Mouse (Mus musculus) kidney, adult 2 months (tissue): Measurements from ENCODE around the gene Tufm. TPM values are rescaled to one million over a fixed set of nuclear protein-coding genes. Genes with fewer than 3 reads are reported as not detected.
A peak's percentile ranks its signal among the peaks of the same experiment; 100 is the strongest.

Source experiments
- DNase-seq: peaks from one replicate; pipeline ENCODE4 v3.0.0; 2021
- H3K27ac ChIP-seq: fragments of 200-500 bp; 2 replicates; pipeline ENCODE4 v1.5.1; 2012; ENCODE audit warnings: low read depth, low read length, control low read depth, inconsistent platforms; ENCODE audit not compliant: insufficient read depth
- H3K27me3 ChIP-seq: fragments of 200-500 bp; replicated peaks from 2 replicates; pipeline ENCODE4 v1.6.1; 2012; ENCODE audit warnings: mild to moderate bottlenecking, moderate library complexity, low read length, inconsistent platforms; ENCODE audit not compliant: control insufficient read depth, insufficient read depth
- H3K36me3 ChIP-seq: fragments of 200-500 bp; 2 replicates; pipeline ENCODE4 v1.6.1; 2012; ENCODE audit warnings: mild to moderate bottlenecking, moderate library complexity, low read length, inconsistent platforms; ENCODE audit not compliant: control insufficient read depth, insufficient read depth
- H3K4me1 ChIP-seq: fragments of 200-500 bp; 2 replicates; pipeline ENCODE4 v1.6.1; 2011; ENCODE audit warnings: low read length; ENCODE audit not compliant: control insufficient read depth, insufficient read depth
- H3K4me3 ChIP-seq: fragments of 200-500 bp; 2 replicates; pipeline ENCODE4 v1.5.1; 2011; ENCODE audit warnings: mild to moderate bottlenecking, low read depth, low read length, control low read depth; ENCODE audit not compliant: insufficient read depth
- CTCF ChIP-seq: fragments of 200-500 bp; conservative IDR thresholded peaks from 2 replicates; pipeline ENCODE4 v1.5.1; 2011; ENCODE audit warnings: low read depth, mild to moderate bottlenecking, control low read depth, low read length, moderate library complexity, mixed read lengths; ENCODE audit not compliant: insufficient read depth, insufficient read length
- POLR2A ChIP-seq: fragments of 200-500 bp; IDR thresholded peaks from one replicate; pipeline ENCODE4 v1.6.1; 2011; ENCODE audit warnings: low read depth, low read length, control low read depth
- WGBS: fragments of 180-500 bp; shearing (Covaris S2); methylation state at CpG from one replicate; pipeline ENCODE4 v1.1.7; 2018; 5-methylcytosine and 5-hydroxymethylcytosine counted together
- polyA plus RNA-seq: library from polyadenylated mRNA; depleted of rRNA; stranded (reverse); fragments of >200 nt; gene quantifications from 2 replicates; pipeline ENCODE4 v1.2.3, GENCODE M21; 2012; rRNA removed

Tufm gene
- 219 and 227 TPM in 2 replicates for polyA plus RNA-seq

DNA sequence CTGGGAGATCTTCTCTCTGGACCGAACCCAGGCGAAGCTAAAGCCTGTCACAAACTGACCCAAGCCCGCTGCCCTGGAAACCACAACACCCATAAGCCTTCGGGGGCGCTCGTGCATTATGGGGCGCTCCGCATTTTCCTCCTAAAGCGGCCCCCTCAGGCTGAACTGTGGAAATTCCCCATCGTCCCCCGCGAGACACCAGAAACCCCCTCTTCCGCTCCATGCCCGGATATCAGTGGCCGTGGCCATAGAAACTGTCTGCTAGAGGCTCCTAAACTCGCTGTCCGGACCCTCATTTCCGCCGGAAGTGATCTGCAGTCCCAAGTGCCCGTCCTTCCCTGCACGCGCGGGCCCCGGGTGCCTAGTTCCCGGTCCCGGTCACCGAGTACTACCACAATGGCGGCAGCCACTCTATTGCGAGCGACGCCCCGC lies at the start of gene Tufm:
Gene Tufm (plus strand): TSS at position 310 of the 432 bp plus-strand sequence.
- peak within 1 kb of the TSS; percentile 91 for H3K4me3 ChIP-seq
- H3K27me3 ChIP-seq: no peaks in the 10 kb centered on the region
- peak within 1 kb of the TSS; percentile 88 for H3K27ac ChIP-seq
- under 1% methylated on average over 32 of the region's 32 CpGs for WGBS
- peak; percentile 98 for DNase-seq
- H3K36me3 ChIP-seq: peaks cover 4% of the 10 kb centered on the region; the same call in 1 of the 2 replicates
- peaks cover 4% of the 10 kb centered on the region; the same call in 1 of the 2 replicates for H3K4me1 ChIP-seq
- no peak; the same call in 1 of the 2 replicates for TF ChIP-seq CTCF
- no peak for TF ChIP-seq POLR2A

DNA sequence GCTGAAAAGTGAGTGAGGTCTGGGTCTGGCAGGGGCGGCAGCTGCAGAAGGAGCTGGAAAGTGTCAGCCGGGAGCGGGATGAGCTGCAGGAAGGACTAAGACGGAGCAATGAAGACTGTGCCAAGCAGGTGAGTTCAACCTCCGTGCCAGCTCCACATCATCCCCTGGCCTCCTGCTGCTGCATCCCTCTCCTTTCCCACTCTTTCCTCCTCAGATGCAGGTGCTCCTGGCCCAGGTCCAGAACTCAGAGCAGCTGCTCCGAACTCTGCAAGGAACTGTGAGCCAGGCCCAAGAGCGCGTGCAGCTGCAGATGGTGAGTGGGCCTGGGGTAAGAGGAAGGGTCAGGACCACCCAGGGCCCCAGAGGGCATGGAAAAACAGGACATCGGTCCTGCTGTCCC lies 47.0 kb upstream of the Tufm start:
- Histone ChIP-seq H3K4me3 (no peak overlapping the region), H3K36me3 (peaks cover 5% of the 10 kb centered on the region), H3K27me3 (no peaks in the 10 kb centered on the region), H3K4me1 (no peaks in the 10 kb centered on the region), H3K27ac (no peak overlapping the region)
- no peak for TF ChIP-seq POLR2A
- TF ChIP-seq CTCF: no peak
- DNase-seq: no peak
- 85% methylated on average over 9 of the region's 9 CpGs for WGBS

DNA sequence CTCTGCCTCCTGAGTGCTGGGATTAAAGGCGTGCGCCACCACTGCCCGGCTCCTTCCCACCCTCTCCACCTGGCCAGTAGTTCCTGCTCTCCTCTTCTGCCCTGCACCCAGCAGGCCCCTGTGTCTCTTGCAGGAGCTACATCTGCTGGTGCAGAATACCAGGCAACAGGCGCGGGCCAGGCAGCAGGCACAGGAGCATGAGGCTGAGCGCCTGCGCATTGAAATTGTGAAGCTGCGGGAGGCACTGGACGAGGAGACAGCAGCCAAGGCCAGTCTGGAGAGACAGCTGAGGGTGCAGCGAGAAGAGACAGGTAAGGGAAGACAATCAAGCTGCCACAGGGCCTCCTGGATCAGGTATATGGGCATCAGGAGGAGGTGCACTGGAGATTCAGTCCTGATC lies 43.2 kb upstream of the Tufm start:
- no peak for TF ChIP-seq POLR2A
- no peak for TF ChIP-seq CTCF
- WGBS: 96% methylated on average over 10 of the region's 10 CpGs
- no peak for DNase-seq
- H3K4me3 ChIP-seq: no peak overlapping the region
- H3K4me1 ChIP-seq: no peaks in the 10 kb centered on the region
- peaks cover 5% of the 10 kb centered on the region for H3K36me3 ChIP-seq
- no peak overlapping the region for H3K27ac ChIP-seq
- H3K27me3 ChIP-seq: no peaks in the 10 kb centered on the region

DNA sequence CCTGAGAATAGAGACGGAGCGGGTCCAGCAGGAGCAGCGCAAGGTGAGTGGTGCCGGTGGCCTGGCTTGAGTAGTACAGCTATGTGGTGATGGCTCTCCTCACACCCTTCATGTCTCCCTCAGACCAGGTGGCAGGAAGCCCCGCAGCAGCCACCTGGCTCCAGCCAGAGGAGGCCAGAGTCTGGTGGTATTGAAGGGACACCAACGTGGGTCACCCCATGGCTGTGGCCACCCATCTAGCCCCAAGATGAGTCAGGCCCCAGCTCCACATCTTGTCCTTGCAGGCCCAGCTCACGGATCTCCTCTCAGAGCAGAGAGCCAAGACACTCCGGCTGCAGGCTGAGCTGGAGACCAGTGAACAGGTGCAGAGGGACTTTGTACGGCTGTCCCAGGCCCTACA lies 42.6 kb upstream of the Tufm start:
- H3K27ac ChIP-seq: no peak overlapping the region
- no peak for DNase-seq
- H3K27me3 ChIP-seq: no peaks in the 10 kb centered on the region
- peaks cover 5% of the 10 kb centered on the region for H3K36me3 ChIP-seq
- no peaks in the 10 kb centered on the region for H3K4me1 ChIP-seq
- WGBS: 92% methylated on average over 9 of the region's 9 CpGs
- no peak for TF ChIP-seq CTCF
- no peak for TF ChIP-seq POLR2A
- no peak overlapping the region for H3K4me3 ChIP-seq

DNA sequence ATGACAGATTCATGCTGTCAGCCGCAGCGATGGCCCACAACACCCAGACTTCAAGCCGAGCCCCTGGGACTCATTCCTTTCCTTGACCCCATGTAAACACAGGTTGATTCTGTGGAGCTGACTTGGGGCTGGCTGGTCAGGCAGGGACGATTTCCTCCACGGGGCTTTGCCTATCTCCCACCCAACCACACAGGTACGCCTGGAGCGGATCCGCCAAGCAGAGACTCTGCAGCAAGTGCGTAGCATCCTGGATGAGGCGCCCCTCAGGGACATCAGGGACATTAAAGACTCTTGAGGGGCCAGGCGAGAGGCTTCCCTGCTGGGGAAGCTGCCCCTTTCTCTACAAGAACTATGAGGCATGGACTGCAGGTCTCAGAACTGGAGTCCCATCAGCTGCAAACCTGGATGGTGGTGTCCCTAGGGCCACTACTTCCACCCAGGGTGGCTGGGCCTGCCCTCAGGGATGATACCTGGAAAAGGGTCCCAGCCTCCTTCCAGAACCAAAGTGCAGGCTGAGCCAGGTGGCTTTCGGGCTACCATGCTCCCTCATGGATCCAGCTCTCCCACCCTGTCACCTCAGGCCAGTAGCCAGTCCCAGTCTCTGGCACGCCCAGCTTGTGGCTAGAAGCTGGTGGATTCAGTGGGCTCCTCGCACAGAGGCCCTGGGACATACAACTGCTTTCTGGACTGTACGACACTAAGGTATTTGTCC lies 41.9 kb upstream of the Tufm start:
- 96% methylated on average over 15 of the region's 15 CpGs for WGBS
- TF ChIP-seq POLR2A (no peak), CTCF (no peak)
- DNase-seq: no peak

DNA sequence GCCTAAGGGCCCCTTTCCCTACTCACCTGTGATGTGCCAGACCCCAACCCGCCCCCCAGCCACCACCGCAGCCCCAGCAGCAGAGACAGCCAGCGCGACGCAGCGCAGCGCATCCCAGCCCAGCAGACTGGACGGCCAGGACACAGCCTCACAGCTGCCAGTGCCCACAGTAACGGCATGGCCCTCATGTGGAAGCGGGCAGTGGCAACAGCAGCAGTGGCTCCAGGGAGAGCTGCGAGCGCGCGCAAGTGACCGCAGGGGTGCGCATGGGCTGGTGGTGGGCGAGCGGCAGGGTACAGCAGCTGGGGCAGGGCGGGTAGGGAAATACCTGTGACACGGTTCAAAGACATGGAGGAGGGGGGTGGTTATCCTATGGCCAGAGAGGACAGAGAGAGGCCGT lies 40.9 kb upstream of the Tufm start:
- TF ChIP-seq CTCF: no peak
- no peak for TF ChIP-seq POLR2A
- no peak overlapping the region for H3K27ac ChIP-seq
- no peaks in the 10 kb centered on the region for H3K4me1 ChIP-seq
- H3K27me3 ChIP-seq: no peaks in the 10 kb centered on the region
- no peak for DNase-seq
- 94% methylated on average over 21 of the region's 21 CpGs for WGBS
- peaks cover 5% of the 10 kb centered on the region for H3K36me3 ChIP-seq
- no peak overlapping the region for H3K4me3 ChIP-seq

More for the DNA sequence above, 41.9 kb upstream of the Tufm start:
- no peaks in the 10 kb centered on the region for H3K27me3 ChIP-seq
- H3K4me3 ChIP-seq: no peak overlapping the region
- H3K36me3 ChIP-seq: peaks cover 5% of the 10 kb centered on the region
- H3K27ac ChIP-seq: no peak overlapping the region
- H3K4me1 ChIP-seq: no peaks in the 10 kb centered on the region

DNA sequence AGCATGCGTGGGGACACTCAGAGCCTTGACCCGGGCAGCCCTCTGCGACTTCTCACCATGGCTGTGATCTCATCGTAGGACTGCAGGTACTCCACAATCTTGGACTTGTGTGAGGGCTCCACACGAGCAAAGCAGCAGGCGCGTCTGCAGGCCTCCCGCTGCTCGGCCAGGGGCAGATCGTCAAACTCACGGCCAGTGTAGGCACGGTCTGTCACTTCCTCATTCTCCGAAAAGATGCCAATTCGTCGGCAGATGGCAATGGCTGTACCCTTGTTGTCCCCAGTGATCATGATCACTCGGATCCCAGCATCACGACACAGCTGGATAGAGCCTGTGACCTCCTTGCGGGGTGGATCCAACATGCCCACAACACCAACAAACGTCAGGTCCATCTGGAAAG lies 38.7 kb upstream of the Tufm start:
- WGBS: 84% methylated on average over 19 of the region's 19 CpGs
- Histone ChIP-seq H3K27ac (no peak overlapping the region), H3K4me3 (no peak overlapping the region), H3K4me1 (no peaks in the 10 kb centered on the region), H3K36me3 (peaks cover 5% of the 10 kb centered on the region), H3K27me3 (no peaks in the 10 kb centered on the region)
- no peak for DNase-seq
- no peak for TF ChIP-seq CTCF
- no peak for TF ChIP-seq POLR2A
